Mouse (Mus musculus) left cerebral cortex, adult 2 months (tissue): ENCODE results near the gene Anks1. TPM values are rescaled to one million over a fixed set of nuclear protein-coding genes. Genes with fewer than 3 reads are reported as not detected.

ENCODE experiments used
- DNase-seq, 2 experiments: peaks; one replicate each; pipeline ENCODE4 v3.0.0; 2021 to 2022; ENCODE audit warnings: low spot score in 2 of 2, mixed read lengths in 1 of 2; ENCODE audit errors: extremely low spot score in 1 of 2
- H3K27ac ChIP-seq: fragments of 200-600 bp; 2 replicates; pipeline ENCODE4 v1.8.1; 2022
- H3K4me3 ChIP-seq: fragments of 200-600 bp; 2 replicates; pipeline ENCODE4 v1.8.1; 2022
- CTCF ChIP-seq: fragments of 200-600 bp; IDR thresholded peaks from 2 replicates; pipeline ENCODE4 v1.8.1; 2022; ENCODE audit warnings: antibody characterized with exemption, mild to moderate bottlenecking, moderate library complexity
- intact Hi-C: fragments of 180-260 bp; cut with DNase I; formaldehyde crosslinking; loops from one replicate; pipeline ENCODE4 v1.15.1; 2025
- total RNA-seq, 2 experiments: library from RNA; stranded (reverse); gene quantifications; 2 replicates each; pipeline ENCODE4 v1.2.3; 2021

Anks1 gene
- total RNA-seq, 2 experiments from 2014 or later = 36.6 to 54.9 TPM

GRCm38 (mm10) chr17:28030446-28030845, 121.3 kb downstream of the Anks1 start:
- Histone ChIP-seq H3K27ac (peak overlapping the region; percentile 79), H3K4me3 (no peak overlapping the region)
- DNase-seq = peak in 1 of 2 experiments; percentile 64
- intact Hi-C loops = loop anchor here (2.0 kb wide), 1 partner anchor 22 kb away; no protein-coding TSS in a partner anchor
- TF ChIP-seq CTCF = no peak

DNA sequence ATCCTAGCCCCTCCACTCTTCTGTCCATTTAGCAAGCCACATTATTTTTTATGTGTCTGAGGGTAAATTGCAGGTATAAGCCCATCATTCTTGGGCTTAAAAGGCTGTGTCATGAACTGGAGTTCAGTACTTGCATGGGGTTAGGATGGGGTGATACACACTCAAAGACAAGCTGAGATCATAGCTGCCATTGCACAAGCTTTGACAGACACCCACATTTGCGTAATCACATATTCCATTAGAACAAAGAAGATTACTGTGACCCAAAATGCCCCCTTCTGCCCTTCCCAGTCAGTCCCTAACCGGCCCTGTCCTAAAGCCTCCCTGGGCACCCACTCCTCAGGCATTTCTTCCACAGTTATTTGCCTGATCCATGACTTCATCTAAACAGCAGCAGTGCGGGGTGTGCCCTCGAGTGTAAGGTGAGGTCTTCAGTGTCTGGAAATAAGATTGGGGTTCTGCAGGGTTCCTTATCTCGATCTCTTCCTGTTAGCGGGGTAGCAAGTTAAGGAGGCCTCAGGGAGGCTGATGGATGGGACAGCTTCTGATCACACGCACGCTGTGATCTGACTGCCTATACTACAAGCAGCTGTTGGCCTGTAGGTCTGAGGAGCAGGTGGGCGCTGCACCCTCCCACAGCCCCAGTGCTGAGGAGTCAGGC, 122.3 kb downstream of the Anks1 start:
- intact Hi-C loops = loop anchor here (2.0 kb wide), 1 partner anchor 23 kb away; no protein-coding TSS in a partner anchor
- H3K27ac ChIP-seq = peak overlapping the region; percentile 79
- TF ChIP-seq CTCF = no peak

DNA sequence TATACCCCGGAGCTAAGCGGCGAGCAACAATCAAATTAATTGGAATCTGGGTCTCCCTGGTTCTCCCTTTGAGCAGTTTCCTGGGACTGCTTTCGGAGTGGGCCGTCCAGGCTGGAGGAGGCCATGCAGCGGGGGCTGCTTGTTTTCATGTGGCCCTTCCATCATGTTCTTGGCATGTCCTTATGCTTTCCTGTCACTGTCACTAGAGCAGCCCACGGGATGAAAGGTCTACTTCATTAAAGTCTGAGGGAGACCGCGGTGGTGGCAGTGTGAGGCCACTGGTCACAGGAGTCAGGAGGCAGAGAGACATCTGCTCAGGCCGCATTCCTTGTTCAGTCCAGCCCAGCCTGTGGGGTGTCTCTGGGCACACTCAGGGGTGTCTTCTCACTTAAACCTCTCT, 123.1 kb downstream of the Anks1 start:
- Histone ChIP-seq H3K4me3 (no peak overlapping the region), H3K27ac (peak overlapping the region; percentile 79; the same call in 1 of the 2 replicates)
- intact Hi-C loops = no loop called here
- DNase-seq = no peak
- no peak for TF ChIP-seq CTCF

More for the DNA sequence above, 122.3 kb downstream of the Anks1 start:
- DNase-seq = no peak
- H3K4me3 ChIP-seq = no peak overlapping the region

- Histone ChIP-seq H3K4me3 (no peak overlapping the region), H3K27ac (peak overlapping the region; percentile 79)
- intact Hi-C loops = no loop called here
- TF ChIP-seq CTCF = no peak
- no peak for DNase-seq
Measured at GRCm38 (mm10) chr17:28033046-28033580, 124.0 kb downstream of the Anks1 start.

- H3K4me3 ChIP-seq = no peak overlapping the region
- intact Hi-C loops = no loop called here
- TF ChIP-seq CTCF = no peak
- DNase-seq = no peak
- no peak overlapping the region for H3K27ac ChIP-seq
Measured at GRCm38 (mm10) chr17:28034986-28035385, 125.9 kb downstream of the Anks1 start.

DNA sequence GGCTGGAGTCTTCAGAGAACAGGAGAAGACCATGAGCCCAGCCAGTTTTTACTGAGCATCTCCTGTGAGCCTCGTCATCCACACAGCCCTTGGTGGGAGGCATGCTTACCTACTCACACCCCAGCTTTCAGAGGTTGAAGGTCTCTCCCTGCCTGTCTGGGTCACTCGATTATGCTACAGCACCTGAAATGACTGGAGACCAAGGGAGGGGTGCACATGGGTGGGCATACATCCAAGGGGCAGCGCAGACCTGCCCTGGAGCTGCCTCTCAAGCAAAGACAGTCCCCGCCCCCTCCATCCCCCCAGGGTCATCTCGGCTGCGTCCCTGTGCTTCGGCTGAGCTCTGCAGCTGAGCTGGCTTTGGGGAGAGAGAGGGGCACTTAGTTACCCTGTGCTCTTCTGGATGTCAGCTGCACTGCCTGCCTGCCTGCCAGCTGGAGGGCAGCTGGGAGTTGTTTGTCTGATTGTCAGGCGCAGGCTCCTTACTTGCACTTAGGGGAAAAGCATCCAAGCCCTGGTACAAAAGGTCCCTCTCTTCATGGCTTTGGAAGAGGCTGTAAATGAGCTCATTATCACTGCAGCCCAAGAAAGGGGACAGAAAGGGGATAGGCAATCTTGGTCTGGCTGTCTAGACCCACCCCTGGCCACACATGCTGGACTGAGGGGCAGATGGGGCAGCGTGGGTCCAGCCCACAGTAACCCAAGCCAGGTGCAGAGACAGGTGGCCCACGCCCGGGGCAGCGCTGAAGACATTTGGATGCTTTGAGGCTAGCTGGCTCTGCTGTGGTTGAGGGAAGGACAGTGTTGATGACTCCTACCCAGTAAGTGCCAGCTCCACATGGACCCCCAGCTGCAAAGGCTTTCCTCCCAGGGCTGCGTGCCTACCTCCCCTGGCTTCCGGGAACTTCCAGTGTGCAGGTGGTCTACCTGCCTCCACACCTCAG, 128.0 kb downstream of the Anks1 start:
- no peak for TF ChIP-seq CTCF
- Histone ChIP-seq H3K27ac (no peak overlapping the region; the same call in 1 of the 2 replicates), H3K4me3 (no peak overlapping the region)
- intact Hi-C loops = no loop called here
- DNase-seq = peak in 1 of 2 experiments; percentile 40

DNA sequence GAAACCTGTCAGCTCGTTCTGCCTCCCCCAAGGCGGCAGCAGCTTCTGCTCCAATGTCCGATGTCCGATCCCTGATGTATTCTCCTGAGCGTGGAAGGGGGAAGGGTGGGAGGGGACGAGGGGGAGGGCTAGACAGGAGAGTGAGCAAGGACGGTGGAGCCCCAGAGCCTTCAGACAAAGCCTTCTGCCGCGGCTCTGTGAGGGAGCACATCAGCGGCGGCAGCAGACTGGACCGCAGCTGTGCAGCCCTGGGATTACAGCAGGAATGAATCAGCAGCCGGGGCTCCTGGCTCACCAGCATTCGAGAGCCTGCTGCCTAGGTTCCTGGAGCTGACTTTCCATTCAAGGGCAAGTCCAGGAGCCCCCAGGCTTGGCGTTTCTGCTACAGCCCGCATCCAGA, 131.5 kb downstream of the Anks1 start:
- H3K4me3 ChIP-seq = peak overlapping the region; percentile 44
- peak in 1 of 2 experiments; percentile 35 for DNase-seq
- intact Hi-C loops = loop anchor here (5.0 kb wide), 1 partner anchor 33 kb away; no protein-coding TSS in a partner anchor
- TF ChIP-seq CTCF = no peak
- H3K27ac ChIP-seq = peak overlapping the region; percentile 74

DNA sequence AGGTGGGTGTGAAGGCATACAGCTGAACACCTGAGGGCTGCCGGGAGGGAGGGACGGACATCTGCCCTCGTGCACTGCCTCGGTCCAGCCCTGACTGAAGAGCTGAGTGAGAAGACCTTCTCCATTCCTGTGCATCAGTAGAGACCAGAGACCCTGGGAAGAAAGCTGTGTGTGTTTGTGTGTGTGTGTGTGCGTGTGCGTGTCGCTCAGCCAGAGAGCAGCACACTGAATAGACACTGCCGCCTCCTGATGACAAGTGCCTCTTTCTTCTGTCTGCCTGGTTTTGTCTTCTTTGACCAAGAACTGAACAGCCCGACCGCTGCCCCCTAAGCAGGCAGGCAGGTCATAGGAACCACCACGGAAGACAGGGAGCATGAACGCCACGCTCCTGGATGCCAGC, 132.2 kb downstream of the Anks1 start:
- no peak for DNase-seq
- no peak for TF ChIP-seq CTCF
- Histone ChIP-seq H3K4me3 (peak overlapping the region; percentile 44), H3K27ac (peak overlapping the region; percentile 74)
- intact Hi-C loops = loop anchor here (5.0 kb wide), 1 partner anchor 34 kb away; no protein-coding TSS in a partner anchor

- peak overlapping the region; percentile 74 for H3K27ac ChIP-seq
- DNase-seq = peak; percentile 51 to 55
- peak overlapping the region; percentile 44 for H3K4me3 ChIP-seq
- peak; percentile 60 for TF ChIP-seq CTCF
- intact Hi-C loops = loop anchor here (2.0 to 5.0 kb wide), 2 partner anchors 35 to 54 kb away; no protein-coding TSS in a partner anchor
Measured at GRCm38 (mm10) chr17:28042299-28042771, 133.2 kb downstream of the Anks1 start.

- no peak overlapping the region for H3K4me3 ChIP-seq
- DNase-seq = no peak
- no peak for TF ChIP-seq CTCF
- H3K27ac ChIP-seq = no peak overlapping the region
- intact Hi-C loops = no loop called here
Measured at GRCm38 (mm10) chr17:28047017-28047416, 137.9 kb downstream of the Anks1 start.

GRCm38 (mm10) chr17:28047520-28047919, 138.4 kb downstream of the Anks1 start:
- no peak for TF ChIP-seq CTCF
- intact Hi-C loops = no loop called here
- no peak for DNase-seq
- H3K27ac ChIP-seq = no peak overlapping the region
- no peak overlapping the region for H3K4me3 ChIP-seq
